Mouse (Mus musculus) liver, embryonic 11.5 days (tissue): ENCODE data around the gene Ccn2. TPM values are rescaled to one million over a fixed set of nuclear protein-coding genes. Genes with fewer than 3 reads are reported as not detected.

Experiments
- ATAC-seq: fragments of 200-750 bp; cut with Nextera tagmentation; replicated peaks from 2 replicates; pipeline ENCODE4 v1.8.0; 2017; ENCODE audit warnings: moderate number of reproducible peaks, mild to moderate bottlenecking, moderate TSS enrichment, moderate library complexity; ENCODE audit not compliant: low FRiP score
- DNase-seq: peaks from one replicate; pipeline ENCODE4 v3.0.0-alpha.2; 2017; ENCODE audit warnings: low spot score
- H3K27ac ChIP-seq: fragments of 300-500 bp; sonication (generic); 2 replicates; pipeline ENCODE4 v1.5.1; 2014; ENCODE audit warnings: mild to moderate bottlenecking, low read depth, low read length, control low read depth
- H3K27me3 ChIP-seq: fragments of 300-500 bp; sonication (generic); replicated peaks from 2 replicates; pipeline ENCODE4 v1.6.1; 2014; ENCODE audit warnings: low read length, mixed read lengths; ENCODE audit not compliant: control insufficient read depth, insufficient read depth
- H3K36me3 ChIP-seq: fragments of 300-500 bp; sonication (generic); 2 replicates; pipeline ENCODE4 v1.6.1; 2014; ENCODE audit warnings: mild to moderate bottlenecking, low read length, moderate library complexity, mixed read lengths; ENCODE audit not compliant: control insufficient read depth, insufficient read depth
- H3K4me1 ChIP-seq: fragments of 300-500 bp; sonication (generic); replicated peaks from 2 replicates; pipeline ENCODE4 v1.6.1; 2014; ENCODE audit warnings: low read length, mixed read lengths; ENCODE audit not compliant: control insufficient read depth, insufficient read depth
- H3K4me2 ChIP-seq: fragments of 300-500 bp; sonication (generic); 2 replicates; pipeline ENCODE4 v1.6.1; 2014; ENCODE audit warnings: mild to moderate bottlenecking, control low read depth, moderate library complexity
- H3K4me3 ChIP-seq: fragments of 300-500 bp; sonication (generic); 2 replicates; pipeline ENCODE4 v1.5.1; 2014; ENCODE audit warnings: low read depth, low read length, control low read depth
- H3K9ac ChIP-seq: fragments of 300-500 bp; sonication (generic); 2 replicates; pipeline ENCODE4 v1.6.1; 2014; ENCODE audit warnings: low read depth, low read length, control low read depth
- H3K9me3 ChIP-seq: fragments of 300-500 bp; sonication (generic); 2 replicates; pipeline ENCODE4 v1.6.1; 2016; ENCODE audit warnings: low read length, inconsistent platforms, mixed read lengths; ENCODE audit not compliant: control insufficient read depth
- WGBS: fragments of 180-500 bp; shearing (Covaris S2); extraction: QIAGEN DNeasy Blood & Tissue Kit; methylation state at CpG from one replicate; pipeline ENCODE4 v1.1.7; 2014; 5-methylcytosine and 5-hydroxymethylcytosine counted together
- polyA plus RNA-seq: library from polyadenylated mRNA; unstranded; fragments of >200 nt; fragmentation: Nextera tagmentation; extraction: Ambion mirVana; gene quantifications from 2 replicates; pipeline ENCODE4 v1.2.1, GENCODE M21; 2014

The Ccn2 gene
- polyA plus RNA-seq, 1 experiment from 2014 or later = 2.6 TPM

DNA sequence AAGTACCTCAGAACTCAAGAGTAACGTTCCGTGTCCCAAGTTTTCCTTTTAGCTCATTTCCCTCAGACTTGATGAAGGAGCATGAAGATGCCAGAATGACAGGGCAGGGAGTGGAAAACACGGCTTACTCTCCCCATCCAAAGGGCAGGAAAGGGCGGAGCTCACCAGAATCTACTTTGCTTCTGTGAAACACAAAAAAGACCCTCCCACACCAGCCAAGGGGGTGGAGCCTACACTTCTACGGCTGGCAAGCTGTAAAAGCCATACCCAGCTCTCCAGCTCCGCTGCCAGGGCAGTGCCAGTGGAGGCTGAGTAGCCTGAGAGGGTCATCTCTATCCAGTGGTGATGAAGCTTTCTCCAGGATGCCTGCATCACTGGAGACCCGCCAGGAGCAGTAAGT is 44.4 kb downstream of the Ccn2 start:
- no peaks in the 10 kb centered on the region for H3K36me3 ChIP-seq
- H3K27me3 ChIP-seq = no peaks in the 10 kb centered on the region
- H3K4me1 ChIP-seq = peaks cover 17% of the 10 kb centered on the region
- H3K9ac ChIP-seq = no peak overlapping the region
- no peaks in the 10 kb centered on the region for H3K9me3 ChIP-seq
- no peak overlapping the region for H3K27ac ChIP-seq
- DNase-seq (no peak), ATAC-seq (no peak)
- no peak overlapping the region for H3K4me3 ChIP-seq
- WGBS = 62% methylated on average over 7 of the region's 7 CpGs
- no peak overlapping the region for H3K4me2 ChIP-seq

DNA sequence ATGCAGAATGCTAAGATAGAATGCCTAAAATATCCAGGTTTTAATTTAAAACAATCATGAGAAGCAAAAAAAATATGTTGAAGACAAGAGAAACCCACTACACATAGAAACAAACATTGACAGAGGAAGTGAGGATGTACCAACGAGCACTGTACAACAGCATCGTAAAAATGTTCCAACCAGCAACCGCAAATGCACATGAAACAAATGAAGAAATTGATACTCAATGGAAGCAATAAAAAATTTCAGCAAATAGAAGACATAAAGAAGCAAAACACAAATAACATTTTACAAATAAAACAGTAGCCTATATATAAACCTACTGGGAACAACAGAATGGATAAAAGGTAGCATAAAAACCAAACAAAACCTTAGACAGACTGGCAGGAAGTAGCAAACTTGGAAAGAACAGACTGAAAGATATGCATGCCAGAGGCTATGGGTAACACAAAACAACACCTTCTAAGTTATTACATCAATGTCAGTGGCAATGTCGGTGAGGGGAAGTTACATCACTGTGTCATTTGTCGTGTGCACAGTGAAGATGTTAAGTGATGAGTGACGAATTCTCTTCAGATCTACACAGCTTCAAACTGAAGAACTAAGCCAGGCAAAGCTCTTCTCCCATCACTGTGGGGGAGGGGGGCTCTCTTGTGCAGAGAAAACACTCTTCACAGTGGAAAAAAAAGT is 45.1 kb downstream of the Ccn2 start:
- ATAC-seq (no peak), DNase-seq (no peak)
- Histone ChIP-seq H3K4me1 (peaks cover 13% of the 10 kb centered on the region), H3K4me3 (no peak overlapping the region), H3K4me2 (no peak overlapping the region), H3K9ac (no peak overlapping the region), H3K27me3 (no peaks in the 10 kb centered on the region), H3K9me3 (no peaks in the 10 kb centered on the region), H3K27ac (no peak overlapping the region), H3K36me3 (no peaks in the 10 kb centered on the region)
- WGBS = 69% methylated on average over 6 of the region's 6 CpGs

DNA sequence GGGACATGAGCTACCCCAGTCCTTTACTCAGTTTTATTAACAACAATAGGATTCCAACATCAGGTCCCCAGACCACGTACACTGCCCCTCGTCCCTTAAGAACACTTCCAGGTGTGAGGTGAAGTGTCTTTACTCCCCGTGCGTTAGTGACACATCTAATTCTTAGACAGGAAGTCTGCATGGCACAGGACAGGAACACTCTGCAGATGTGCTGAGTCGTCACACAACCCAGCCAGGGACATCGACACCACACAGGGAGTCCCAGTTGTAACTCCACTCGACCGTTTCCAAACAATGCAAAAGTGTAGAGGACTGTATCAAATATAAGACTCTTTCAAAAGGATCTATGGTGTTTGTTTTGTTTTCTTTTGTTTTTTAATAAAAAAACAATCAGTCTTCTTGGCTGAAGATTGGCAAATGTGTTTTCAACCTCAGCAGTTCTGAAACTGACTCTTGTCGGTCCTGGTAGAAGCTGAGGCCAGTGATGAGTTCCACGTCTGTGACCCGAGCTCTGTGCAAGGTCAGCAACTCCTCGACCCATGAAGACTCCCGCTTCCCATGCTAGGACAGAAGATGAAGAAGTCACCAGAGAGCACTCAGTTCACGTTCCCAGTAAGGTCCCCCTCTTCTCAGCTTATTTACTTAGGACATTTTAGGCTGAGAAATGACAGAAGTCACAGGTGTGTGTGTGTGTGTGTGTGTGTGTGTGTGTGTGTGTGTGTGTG is 46.3 kb downstream of the Ccn2 start:
- WGBS = 63% methylated on average over 14 of the region's 14 CpGs
- Histone ChIP-seq H3K27ac (no peak overlapping the region), H3K27me3 (no peaks in the 10 kb centered on the region), H3K9me3 (no peaks in the 10 kb centered on the region), H3K36me3 (no peaks in the 10 kb centered on the region), H3K4me2 (no peak overlapping the region), H3K9ac (no peak overlapping the region), H3K4me1 (peaks cover 7% of the 10 kb centered on the region), H3K4me3 (no peak overlapping the region)
- DNase-seq = no peak
- no peak for ATAC-seq

DNA sequence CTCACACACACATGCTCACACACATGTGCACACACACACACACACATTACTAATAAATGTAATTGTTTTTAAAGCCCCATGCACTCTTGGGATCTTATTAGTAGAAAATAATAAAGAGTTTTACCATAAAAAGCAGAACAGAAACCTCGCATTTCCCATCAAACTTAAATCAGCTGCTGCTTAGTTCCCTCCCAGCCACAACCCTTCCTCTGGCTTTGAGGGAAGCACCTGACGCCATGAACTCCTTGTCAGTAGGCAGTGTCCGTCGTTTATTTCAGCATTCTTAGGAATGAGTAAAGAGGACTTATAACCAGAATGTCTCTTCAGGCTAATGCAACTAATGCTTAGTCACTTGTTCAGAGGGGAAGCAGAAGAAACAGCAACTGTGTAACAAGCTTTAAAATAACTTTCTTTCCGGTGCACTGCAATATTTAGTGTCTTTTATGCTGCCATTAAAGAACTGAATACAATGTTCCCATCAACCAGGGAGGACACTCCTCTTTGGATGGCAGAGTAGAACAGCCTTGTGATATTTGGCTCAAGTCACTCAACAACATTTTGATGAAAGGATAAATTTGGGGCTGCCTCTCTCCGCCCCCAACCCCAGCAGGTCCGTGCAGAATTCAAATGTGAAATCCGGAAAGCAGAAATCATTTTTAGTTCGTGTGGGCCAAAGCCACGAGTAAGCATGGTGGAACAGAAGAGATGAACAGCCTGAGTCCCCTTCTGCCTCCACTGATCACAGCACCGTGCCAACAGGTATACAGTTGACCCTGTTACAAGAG is 47.7 kb downstream of the Ccn2 start:
- peaks cover 5% of the 10 kb centered on the region for H3K4me1 ChIP-seq
- H3K4me2 ChIP-seq = no peak overlapping the region
- ATAC-seq (no peak), DNase-seq (no peak)
- H3K9me3 ChIP-seq = no peaks in the 10 kb centered on the region
- no peak overlapping the region for H3K9ac ChIP-seq
- H3K27me3 ChIP-seq = no peaks in the 10 kb centered on the region
- no peaks in the 10 kb centered on the region for H3K36me3 ChIP-seq
- H3K4me3 ChIP-seq = no peak overlapping the region
- no peak overlapping the region for H3K27ac ChIP-seq
- 75% methylated on average over 11 of the region's 11 CpGs for WGBS

DNA sequence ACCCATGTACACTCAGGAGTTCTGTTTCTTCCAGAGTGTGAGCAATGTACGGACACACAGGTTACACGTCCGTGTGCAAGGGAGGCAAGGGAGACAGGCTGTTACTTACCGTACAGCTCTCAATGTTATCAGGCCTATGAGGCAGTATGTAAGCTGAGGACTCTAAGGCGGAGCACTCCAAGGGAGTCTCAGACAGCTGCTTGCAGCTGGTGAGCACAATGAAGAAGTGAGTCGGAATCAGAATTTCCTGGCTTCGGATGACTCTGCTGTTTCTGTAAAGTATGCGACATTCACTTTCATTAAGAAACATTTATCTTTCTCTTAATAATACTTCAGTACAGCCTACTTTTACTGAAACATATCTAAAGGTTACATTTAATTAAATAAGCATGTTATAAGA is 49.9 kb downstream of the Ccn2 start:
- no peak overlapping the region for H3K9ac ChIP-seq
- ATAC-seq = no peak
- no peaks in the 10 kb centered on the region for H3K27me3 ChIP-seq
- WGBS = 89% methylated on average over 8 of the region's 8 CpGs
- no peak overlapping the region for H3K4me2 ChIP-seq
- no peaks in the 10 kb centered on the region; the same call in 1 of the 2 replicates for H3K4me1 ChIP-seq
- no peaks in the 10 kb centered on the region for H3K36me3 ChIP-seq
- no peak overlapping the region for H3K4me3 ChIP-seq
- no peak for DNase-seq
- H3K9me3 ChIP-seq = no peaks in the 10 kb centered on the region
- H3K27ac ChIP-seq = no peak overlapping the region

Other genes with a start within 250 kb of the Ccn2 start
- 2.7 TPM in 2 replicates for gene Enpp1, start 116.7 kb downstream of the Ccn2 start, polyA plus RNA-seq
- 2.2 and 2.4 TPM in 2 replicates for gene Enpp3, start 247.4 kb downstream of the Ccn2 start, polyA plus RNA-seq